Mouse (Mus musculus): ENCODE results near the gene Mcm3.
"Not testable (repeated sequence)": the region's sequence is repeated elsewhere in the genome, so short reads cannot be mapped to it uniquely, and the experiment has no call there.

Gene Mcm3

GRCm38 (mm10) chr1:20801682-20802390 is 18.3 kb downstream of the Mcm3 start:
- peak; percentile 14 for DNase-seq

DNA sequence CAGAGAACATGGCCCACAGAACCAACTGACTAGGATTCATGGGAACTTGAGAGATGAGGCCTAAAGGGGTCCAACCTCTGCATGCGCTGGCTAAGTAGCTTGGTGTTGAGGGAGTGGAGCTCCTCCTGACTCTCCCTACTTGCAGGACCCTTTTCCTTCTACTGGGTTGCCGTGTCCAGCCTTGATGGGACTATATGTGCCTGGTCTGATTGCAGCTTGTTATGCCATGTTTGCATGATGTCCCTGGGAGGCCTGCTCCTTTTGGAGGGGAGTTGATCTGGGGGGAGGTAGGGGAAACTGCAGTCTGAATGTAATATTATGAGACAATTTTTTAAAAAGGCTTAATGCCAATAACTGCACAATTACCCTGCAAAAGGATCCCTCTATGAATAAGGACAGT is 18.8 kb downstream of the Mcm3 start:
- no peak for DNase-seq

DNA sequence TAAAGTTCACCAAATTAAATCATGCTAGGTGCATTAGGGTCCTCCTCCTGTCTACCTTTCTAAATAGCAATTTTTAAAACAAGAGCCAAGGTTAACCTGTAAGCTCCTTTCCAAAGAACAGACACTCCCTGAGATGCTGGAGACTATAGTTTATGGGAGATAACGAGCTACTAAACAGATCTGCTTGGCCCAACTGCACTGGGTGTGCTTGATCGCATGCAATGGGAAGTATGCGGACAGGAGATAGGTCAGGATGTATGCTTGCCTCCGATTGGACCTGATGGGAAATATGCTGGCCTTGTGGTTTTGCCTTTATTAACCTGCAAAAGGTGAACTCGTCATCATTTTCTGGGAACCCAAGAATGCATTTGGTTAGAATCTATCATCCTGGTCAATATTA is 24.9 kb downstream of the Mcm3 start:
- DNase-seq = no peak

DNA sequence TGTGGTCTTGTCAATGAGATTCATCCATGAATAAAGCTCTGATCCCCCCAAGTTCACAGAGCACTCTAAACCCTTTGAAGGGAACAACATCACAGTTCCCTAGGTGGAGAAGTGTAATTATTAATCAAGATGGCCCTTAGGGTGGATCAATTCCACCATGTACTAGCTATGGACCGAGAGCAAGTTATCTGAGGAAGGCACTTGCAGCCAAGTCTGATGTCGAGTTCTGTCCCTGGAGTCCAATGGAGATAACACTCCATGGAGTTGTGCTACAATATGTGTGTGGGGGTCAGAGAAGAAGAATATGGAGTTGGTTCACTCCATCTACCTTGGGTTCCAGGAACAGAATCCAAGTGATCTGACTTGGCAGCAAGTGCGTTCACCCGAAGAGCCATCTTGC is 25.4 kb downstream of the Mcm3 start:
- DNase-seq = no peak

GRCm38 (mm10) chr1:20791414-20791813 is 28.7 kb downstream of the Mcm3 start:
- no peak for DNase-seq

- not testable (repeated sequence) for DNase-seq
Observed at GRCm38 (mm10) chr1:20790517-20790916, 29.6 kb downstream of the Mcm3 start, which contains the start of gene Il17f. Il17f (minus strand) TSS chr1:20790617.

DNA sequence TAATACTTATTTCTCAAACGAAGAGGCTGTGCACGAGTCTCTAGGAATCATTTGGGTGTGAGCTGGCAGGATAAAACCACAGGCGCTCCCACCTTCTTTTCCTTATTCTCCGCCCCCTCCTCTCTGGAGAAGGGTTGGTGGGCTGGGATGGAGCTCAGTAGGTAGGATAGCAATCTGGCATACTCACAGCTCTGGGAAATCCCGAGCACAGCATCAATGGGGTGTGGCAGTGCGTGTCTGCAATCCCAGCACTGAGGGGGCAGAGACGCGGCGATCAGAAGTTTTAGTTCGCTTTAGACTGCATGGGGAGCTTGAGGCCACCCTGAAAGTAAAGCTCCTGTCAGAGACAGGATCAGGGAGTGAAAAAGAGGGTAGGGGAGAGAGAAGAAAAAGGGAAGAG is 31.7 kb downstream of the Mcm3 start:
- DNase-seq = no peak

DNA sequence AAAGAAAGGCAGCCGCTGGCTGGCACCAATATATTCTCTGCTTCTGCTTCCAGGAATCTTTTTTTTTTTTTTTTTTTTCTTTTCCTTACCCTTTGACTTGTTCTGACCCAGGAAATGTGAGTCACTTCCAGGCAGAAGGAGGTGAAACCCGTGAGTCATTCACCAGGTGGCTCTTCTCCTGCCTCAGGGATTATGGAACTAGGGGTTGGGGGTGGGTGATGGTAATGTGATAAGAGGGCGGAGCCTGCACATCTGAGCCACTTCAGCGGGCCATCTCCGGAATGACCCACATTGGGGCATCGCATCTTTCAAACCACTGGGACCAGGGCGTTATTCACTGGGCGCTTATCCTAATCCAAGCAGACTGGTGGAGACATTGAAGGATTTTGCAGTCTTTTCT is 33.1 kb downstream of the Mcm3 start:
- DNase-seq = peak; percentile 48

GRCm38 (mm10) chr1:20778366-20778765 is 41.7 kb downstream of the Mcm3 start:
- DNase-seq = peak; percentile 52

GRCm38 (mm10) chr1:20774026-20774730 is 45.9 kb downstream of the Mcm3 start:
- not testable (repeated sequence) for DNase-seq

DNA sequence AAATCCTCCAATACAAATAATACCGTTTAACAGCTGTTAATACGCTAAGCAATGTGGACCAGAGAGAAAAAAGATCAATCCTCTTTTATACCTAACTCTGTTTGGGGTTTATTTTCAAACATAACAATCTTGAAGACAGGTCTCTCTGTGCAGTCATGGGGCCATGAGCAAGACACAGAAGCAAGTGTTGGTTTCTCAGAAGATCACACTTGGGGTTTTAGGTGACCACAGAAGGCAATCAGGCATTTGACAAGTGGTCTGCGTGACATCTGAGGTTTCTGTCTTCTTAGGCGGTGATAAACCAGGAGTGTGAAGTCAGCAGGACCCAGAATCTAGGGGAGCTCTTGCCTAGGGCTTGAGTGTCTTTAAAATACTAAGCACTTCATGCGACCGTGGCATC is 53.6 kb downstream of the Mcm3 start:
- no peak for DNase-seq

DNA sequence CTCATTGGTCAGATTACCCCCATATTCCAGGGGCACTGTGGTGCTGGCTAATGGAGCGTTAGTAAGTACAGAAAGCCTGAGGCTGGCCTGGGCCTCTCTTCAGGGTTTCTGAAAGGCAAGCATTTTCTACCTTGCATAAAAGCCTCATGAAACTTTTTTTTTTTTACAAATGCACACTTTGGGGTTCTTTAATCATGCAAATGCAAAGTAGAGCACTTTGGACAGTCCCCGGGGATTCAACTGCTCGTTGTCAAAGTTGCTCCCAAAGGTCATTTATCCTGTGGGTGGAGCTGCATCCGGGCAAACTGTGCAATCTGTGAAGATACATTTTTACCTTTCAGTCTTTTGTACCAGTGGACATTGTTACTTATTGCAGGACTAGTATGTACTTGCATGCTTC is 58.7 kb downstream of the Mcm3 start:
- no peak for DNase-seq

- DNase-seq = no peak
Observed at GRCm38 (mm10) chr1:20760331-20760730, 59.8 kb downstream of the Mcm3 start.

- no peak for DNase-seq
Observed at GRCm38 (mm10) chr1:20759799-20760198, 60.3 kb downstream of the Mcm3 start.

GRCm38 (mm10) chr1:20757586-20757985 is 62.5 kb downstream of the Mcm3 start:
- no peak for DNase-seq

DNA sequence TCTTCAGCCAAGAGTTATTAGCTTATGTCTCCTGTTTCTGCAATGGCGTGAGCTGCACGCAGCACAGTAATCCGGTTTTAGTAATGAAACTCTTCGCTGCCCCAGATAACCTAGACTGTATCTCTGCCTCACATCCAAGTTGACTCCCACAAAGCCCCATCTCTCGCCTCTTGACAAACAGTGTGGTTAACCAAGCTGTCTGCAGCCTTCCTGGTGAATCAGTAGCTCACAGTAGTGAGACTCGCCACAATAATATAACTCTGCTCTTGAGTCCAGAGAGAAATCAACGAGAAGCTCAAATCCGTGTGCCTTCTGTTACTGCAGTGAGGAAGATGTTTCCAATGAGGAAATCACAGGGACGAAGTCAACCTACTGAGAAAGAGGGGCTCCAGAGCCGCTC is 65.7 kb downstream of the Mcm3 start:
- DNase-seq = no peak
